Mouse (Mus musculus): ENCODE data around the gene Spz1. TPM values are rescaled to one million over a fixed set of nuclear protein-coding genes. Genes with fewer than 3 reads are reported as not detected.
"Not testable (repeated sequence)": the region's sequence is repeated elsewhere in the genome, so short reads cannot be mapped to it uniquely, and the experiment has no call there.

The Spz1 gene
- polyA plus RNA-seq, 1 experiment from 2014 or later: not detected

DNA sequence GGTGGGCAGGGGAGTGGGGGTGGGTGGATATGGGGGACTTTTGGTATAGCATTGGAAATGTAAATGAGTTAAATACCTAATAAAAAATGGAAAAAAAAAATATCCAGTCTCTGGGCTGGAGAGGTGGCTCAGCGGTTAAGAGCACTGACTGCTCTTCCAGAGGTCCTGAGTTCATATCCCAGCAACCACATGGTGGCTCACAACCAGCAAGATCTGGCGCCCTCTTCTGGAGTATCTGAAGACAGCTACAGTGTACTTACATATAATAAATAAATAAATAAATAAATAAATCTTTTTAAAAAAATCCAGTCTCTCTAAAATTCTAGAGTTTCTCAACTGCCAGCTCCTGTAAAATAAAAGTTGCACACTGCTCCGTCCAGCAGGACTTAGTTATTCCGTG is 29.3 kb upstream of the Spz1 start:
- not testable (repeated sequence) for H3K4me2 ChIP-seq (ENCODE audit: low read length); H3K4me3 ChIP-seq (ENCODE audit: low read depth, low read length); H3K9me3 ChIP-seq (replicated peaks; ENCODE audit: control insufficient read depth, low read length); H3K27ac ChIP-seq (ENCODE audit: low read depth, low read length); DNase-seq (ENCODE audit: low spot score); ATAC-seq; H3K36me3 ChIP-seq (ENCODE audit: control insufficient read depth, insufficient read depth, low read length); H3K9ac ChIP-seq (ENCODE audit: low read length); H3K4me1 ChIP-seq (ENCODE audit: control insufficient read depth, insufficient read depth, low read length); H3K27me3 ChIP-seq (replicated peaks; ENCODE audit: control insufficient read depth, insufficient read depth, low read length)
- WGBS: 78% methylated on average over 4 of the region's 4 CpGs

DNA sequence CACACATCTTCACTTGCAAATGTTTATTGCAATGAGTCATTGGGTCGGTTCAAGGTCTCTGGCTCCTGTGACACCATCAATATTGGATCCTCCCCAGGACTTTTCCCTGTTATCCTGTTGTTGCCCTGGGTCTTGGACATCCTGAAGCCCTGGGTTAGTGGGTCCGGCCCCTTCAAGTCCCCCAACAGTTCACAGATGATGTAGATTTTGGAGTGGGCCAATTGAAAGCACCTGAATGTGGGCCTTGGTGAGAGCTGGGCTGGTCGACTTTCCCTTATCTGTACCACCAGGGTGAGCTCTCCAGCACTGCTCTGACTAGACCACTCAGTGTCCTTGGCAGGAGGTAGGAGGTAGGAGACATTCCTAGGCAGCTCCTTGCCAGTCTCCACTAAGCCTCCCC is 19.5 kb upstream of the Spz1 start:
- Histone ChIP-seq H3K36me3 (ENCODE audit: control insufficient read depth, insufficient read depth, low read length) (no peaks in the 10 kb centered on the region), H3K27ac (ENCODE audit: low read depth, low read length) (no peak overlapping the region), H3K4me1 (ENCODE audit: control insufficient read depth, insufficient read depth, low read length) (peaks cover 18% of the 10 kb centered on the region), H3K4me3 (ENCODE audit: low read depth, low read length) (no peak overlapping the region), H3K9me3 (replicated peaks; ENCODE audit: control insufficient read depth, low read length) (no peaks in the 10 kb centered on the region), H3K9ac (ENCODE audit: low read length) (no peak overlapping the region), H3K27me3 (replicated peaks; ENCODE audit: control insufficient read depth, insufficient read depth, low read length) (no peaks in the 10 kb centered on the region), H3K4me2 (ENCODE audit: low read length) (no peak overlapping the region)
- WGBS: 71% methylated on average over 3 of the region's 3 CpGs
- ATAC-seq (no peak), DNase-seq (ENCODE audit: low spot score) (no peak)

DNA sequence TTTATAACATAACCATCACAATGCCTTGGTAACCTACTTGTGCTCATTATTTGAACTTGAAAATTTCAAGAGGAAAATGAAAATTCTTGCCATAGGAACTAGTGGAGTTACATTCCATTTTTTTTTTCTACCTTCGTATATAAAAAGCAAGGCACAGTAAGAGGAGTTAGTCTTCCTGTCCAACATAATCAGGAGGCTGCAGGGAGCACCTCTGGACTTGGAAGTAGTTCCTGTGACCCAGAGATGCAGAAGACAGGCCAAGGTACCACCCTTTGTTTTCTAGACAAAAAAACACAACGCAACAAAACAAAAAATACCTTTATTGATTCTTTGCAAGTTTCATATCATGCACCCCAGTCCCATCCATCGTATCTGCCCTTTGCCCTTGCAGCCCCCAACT is 18.9 kb upstream of the Spz1 start:
- Histone ChIP-seq H3K4me2 (ENCODE audit: low read length) (no peak overlapping the region), H3K27ac (ENCODE audit: low read depth, low read length) (no peak overlapping the region), H3K4me1 (ENCODE audit: control insufficient read depth, insufficient read depth, low read length) (peaks cover 18% of the 10 kb centered on the region), H3K4me3 (ENCODE audit: low read depth, low read length) (no peak overlapping the region), H3K9me3 (replicated peaks; ENCODE audit: control insufficient read depth, low read length) (no peaks in the 10 kb centered on the region), H3K36me3 (ENCODE audit: control insufficient read depth, insufficient read depth, low read length) (no peaks in the 10 kb centered on the region), H3K27me3 (replicated peaks; ENCODE audit: control insufficient read depth, insufficient read depth, low read length) (no peaks in the 10 kb centered on the region), H3K9ac (ENCODE audit: low read length) (no peak overlapping the region)
- ATAC-seq (no peak), DNase-seq (ENCODE audit: low spot score) (no peak)
- 62% methylated on average over 3 of the region's 3 CpGs for WGBS

GRCm38 (mm10) chr13:92594481-92594880 is 18.5 kb upstream of the Spz1 start:
- no peak overlapping the region for H3K9ac ChIP-seq (ENCODE audit: low read length)
- no peaks in the 10 kb centered on the region for H3K27me3 ChIP-seq (replicated peaks; ENCODE audit: control insufficient read depth, insufficient read depth, low read length)
- H3K4me3 ChIP-seq (ENCODE audit: low read depth, low read length): no peak overlapping the region
- H3K4me1 ChIP-seq (ENCODE audit: control insufficient read depth, insufficient read depth, low read length): peaks cover 18% of the 10 kb centered on the region
- peak overlapping the region; percentile 49; the same call in 1 of the 2 replicates for H3K27ac ChIP-seq (ENCODE audit: low read depth, low read length)
- H3K4me2 ChIP-seq (ENCODE audit: low read length): no peak overlapping the region
- peak; percentile 76 for DNase-seq (ENCODE audit: low spot score)
- ATAC-seq: peak; percentile 70
- no peaks in the 10 kb centered on the region for H3K36me3 ChIP-seq (ENCODE audit: control insufficient read depth, insufficient read depth, low read length)
- no peaks in the 10 kb centered on the region for H3K9me3 ChIP-seq (replicated peaks; ENCODE audit: control insufficient read depth, low read length)
- WGBS: 11% methylated on average over 6 of the region's 6 CpGs

DNA sequence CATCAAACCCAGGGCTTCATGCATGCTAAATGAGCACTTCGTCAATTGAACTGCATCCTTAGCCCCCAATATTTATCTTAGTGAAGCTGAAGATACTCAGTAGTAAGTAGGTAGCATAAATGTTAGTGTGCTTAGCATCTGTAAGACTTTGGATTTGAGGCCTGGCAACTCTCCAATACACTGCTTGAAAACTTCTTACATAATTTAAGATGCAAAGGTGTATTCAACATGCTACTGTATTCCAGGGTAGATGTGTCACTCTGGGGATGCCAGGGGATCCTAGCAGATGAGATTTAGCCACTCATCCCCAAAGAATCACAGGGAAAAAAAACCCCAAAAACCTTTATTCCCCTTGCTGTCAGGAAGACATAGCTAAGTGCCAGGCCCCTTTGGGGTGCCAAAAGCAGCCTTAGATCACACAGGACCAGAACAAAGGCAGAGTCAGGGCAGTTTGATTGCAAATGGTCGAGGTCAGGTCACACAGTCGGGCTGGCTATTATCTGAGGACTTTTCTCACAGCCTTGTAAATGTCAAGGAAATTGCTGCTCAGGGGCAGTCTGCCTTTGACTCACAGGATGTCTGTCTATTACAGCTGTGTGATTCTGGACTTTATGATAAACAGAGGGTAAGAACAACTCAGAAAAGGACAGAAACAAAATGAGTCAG is 17.9 kb upstream of the Spz1 start:
- Histone ChIP-seq H3K4me1 (ENCODE audit: control insufficient read depth, insufficient read depth, low read length) (peaks cover 18% of the 10 kb centered on the region), H3K27ac (ENCODE audit: low read depth, low read length) (peak overlapping the region; percentile 49; the same call in 1 of the 2 replicates), H3K4me3 (ENCODE audit: low read depth, low read length) (no peak overlapping the region), H3K4me2 (ENCODE audit: low read length) (no peak overlapping the region), H3K36me3 (ENCODE audit: control insufficient read depth, insufficient read depth, low read length) (no peaks in the 10 kb centered on the region), H3K9ac (ENCODE audit: low read length) (no peak overlapping the region), H3K27me3 (replicated peaks; ENCODE audit: control insufficient read depth, insufficient read depth, low read length) (no peaks in the 10 kb centered on the region), H3K9me3 (replicated peaks; ENCODE audit: control insufficient read depth, low read length) (no peaks in the 10 kb centered on the region)
- WGBS: 18% methylated on average over 3 of the region's 3 CpGs
- DNase-seq (ENCODE audit: low spot score) (peak; percentile 34), ATAC-seq (peak; percentile 33; the same call in 1 of the 2 replicates)

- Histone ChIP-seq H3K27me3 (replicated peaks; ENCODE audit: control insufficient read depth, insufficient read depth, low read length) (no peaks in the 10 kb centered on the region), H3K27ac (ENCODE audit: low read depth, low read length) (no peak overlapping the region; the same call in 1 of the 2 replicates), H3K4me2 (ENCODE audit: low read length) (no peak overlapping the region), H3K4me1 (ENCODE audit: control insufficient read depth, insufficient read depth, low read length) (peaks cover 18% of the 10 kb centered on the region), H3K9me3 (replicated peaks; ENCODE audit: control insufficient read depth, low read length) (no peaks in the 10 kb centered on the region), H3K4me3 (ENCODE audit: low read depth, low read length) (no peak overlapping the region), H3K36me3 (ENCODE audit: control insufficient read depth, insufficient read depth, low read length) (no peaks in the 10 kb centered on the region), H3K9ac (ENCODE audit: low read length) (0 out of 2 replicates have a peak overlapping the region, but pooled peaks have one; percentile 1)
- DNase-seq (ENCODE audit: low spot score): no peak
- ATAC-seq: 0 out of 2 replicates have a peak, but pooled peaks have one; percentile 19
- 22% methylated on average over 12 of the region's 12 CpGs for WGBS
Measured at GRCm38 (mm10) chr13:92592786-92593635, 17.0 kb upstream of the Spz1 start.

GRCm38 (mm10) chr13:92592268-92592785 is 16.4 kb upstream of the Spz1 start:
- ATAC-seq: no peak
- 16% methylated on average over 5 of the region's 5 CpGs for WGBS

DNA sequence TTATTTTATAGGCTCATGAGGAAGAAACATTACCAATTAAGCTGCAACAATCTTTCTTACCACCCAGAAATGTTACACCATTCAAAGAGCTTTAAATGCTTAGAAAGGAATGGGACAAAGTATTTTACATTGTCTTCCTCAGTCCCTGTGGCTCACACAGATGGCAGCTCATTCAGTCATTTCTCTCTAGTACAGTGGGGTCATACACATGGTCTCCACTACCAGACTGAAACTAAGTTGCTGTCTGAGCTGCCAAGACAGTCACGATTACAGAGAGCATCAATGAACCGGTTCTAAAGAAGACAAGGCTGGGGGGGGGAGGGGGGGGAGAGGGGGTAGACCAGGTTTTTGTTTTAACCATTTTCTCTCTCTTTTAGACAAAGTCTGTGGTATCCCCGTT is 15.3 kb upstream of the Spz1 start:
- Histone ChIP-seq H3K27ac (ENCODE audit: low read depth, low read length) (no peak overlapping the region), H3K4me1 (ENCODE audit: control insufficient read depth, insufficient read depth, low read length) (peaks cover 18% of the 10 kb centered on the region), H3K9ac (ENCODE audit: low read length) (no peak overlapping the region), H3K9me3 (replicated peaks; ENCODE audit: control insufficient read depth, low read length) (no peaks in the 10 kb centered on the region), H3K4me3 (ENCODE audit: low read depth, low read length) (no peak overlapping the region), H3K36me3 (ENCODE audit: control insufficient read depth, insufficient read depth, low read length) (no peaks in the 10 kb centered on the region), H3K4me2 (ENCODE audit: low read length) (no peak overlapping the region), H3K27me3 (replicated peaks; ENCODE audit: control insufficient read depth, insufficient read depth, low read length) (no peaks in the 10 kb centered on the region)
- DNase-seq (ENCODE audit: low spot score): peak; percentile 34
- 22% methylated on average over 3 of the region's 3 CpGs for WGBS
- ATAC-seq: no peak

More at GRCm38 (mm10) chr13:92592268-92592785, 16.4 kb upstream of the Spz1 start:
- H3K27ac ChIP-seq (ENCODE audit: low read depth, low read length): no peak overlapping the region
- no peaks in the 10 kb centered on the region for H3K36me3 ChIP-seq (ENCODE audit: control insufficient read depth, insufficient read depth, low read length)
- no peak overlapping the region for H3K4me2 ChIP-seq (ENCODE audit: low read length)
- no peak overlapping the region for H3K9ac ChIP-seq (ENCODE audit: low read length)
- H3K4me1 ChIP-seq (ENCODE audit: control insufficient read depth, insufficient read depth, low read length): peaks cover 18% of the 10 kb centered on the region
- DNase-seq (ENCODE audit: low spot score): peak; percentile 60
- H3K27me3 ChIP-seq (replicated peaks; ENCODE audit: control insufficient read depth, insufficient read depth, low read length): no peaks in the 10 kb centered on the region
- no peak overlapping the region for H3K4me3 ChIP-seq (ENCODE audit: low read depth, low read length)
- no peaks in the 10 kb centered on the region for H3K9me3 ChIP-seq (replicated peaks; ENCODE audit: control insufficient read depth, low read length)

Measured in forebrain, embryonic 14.5 days (tissue).